Mouse (Mus musculus) embryo, embryonic 11.5 days (tissue): ENCODE results near the gene Cpz.

ENCODE experiments used
- DNase-seq: peaks from one replicate; pipeline ENCODE4 v3.0.0-alpha.2; 2012; ENCODE audit warnings: low read depth, low spot score

The Cpz gene

DNA sequence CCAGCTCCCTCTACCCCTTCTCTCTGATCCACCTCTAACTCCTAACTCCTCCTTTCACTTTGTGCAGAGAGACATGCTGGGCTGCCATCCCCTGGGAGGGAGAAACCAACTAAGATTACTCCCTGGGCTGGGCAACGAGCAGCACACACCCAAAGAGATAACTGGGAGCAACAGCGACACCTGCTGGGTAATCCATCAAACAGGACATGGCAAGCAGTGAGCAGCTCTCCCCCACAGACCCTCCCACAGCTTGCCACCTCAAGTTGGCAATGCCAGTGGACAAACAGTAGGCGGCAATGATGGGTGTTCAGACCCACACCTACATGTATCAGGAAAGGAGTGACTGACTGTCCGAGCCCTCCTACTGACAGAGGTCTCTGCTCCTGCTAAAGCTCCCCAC lies 4.9 kb upstream of the Cpz start:
- no peak for DNase-seq

DNA sequence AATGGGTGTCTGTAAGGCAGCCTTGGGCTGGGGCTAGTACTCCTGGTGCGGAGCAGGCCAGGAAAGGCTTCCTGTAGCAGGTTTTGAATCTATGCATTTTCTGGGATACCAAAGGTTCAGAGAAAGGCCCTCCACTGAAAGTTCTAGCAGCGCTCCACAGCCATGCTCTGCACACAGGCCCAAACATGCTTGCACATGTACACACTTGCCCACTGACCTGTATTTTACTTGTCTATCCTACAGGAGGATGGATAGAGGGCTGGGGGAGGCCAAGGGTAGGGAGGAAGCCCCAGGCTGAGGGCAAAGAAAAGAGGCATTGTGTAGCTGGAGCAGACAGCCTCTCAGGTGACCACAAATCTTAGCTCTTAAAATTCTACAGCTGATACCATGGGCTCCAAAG lies 1.1 kb downstream of the Cpz start:
- DNase-seq = no peak

DNA sequence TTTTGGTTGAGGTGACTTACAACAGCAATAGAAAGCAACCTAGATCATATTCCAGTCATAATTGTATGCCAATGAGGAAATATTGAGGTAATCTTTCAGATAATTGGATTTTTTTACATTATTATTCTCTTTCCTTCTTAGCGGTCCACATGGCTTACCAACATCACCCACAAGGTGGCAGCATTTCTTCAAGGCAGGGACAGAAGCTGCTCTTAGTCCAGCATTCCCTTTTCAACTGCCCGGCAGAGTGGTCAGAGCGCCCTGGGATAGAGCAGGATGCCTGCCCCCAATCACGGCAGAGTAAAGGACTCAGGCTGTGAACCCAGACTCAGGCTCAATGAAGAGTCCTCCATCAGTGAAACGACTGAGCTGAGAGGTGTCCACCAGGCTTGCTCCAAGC lies 1.8 kb downstream of the Cpz start:
- DNase-seq = peak; percentile 64

DNA sequence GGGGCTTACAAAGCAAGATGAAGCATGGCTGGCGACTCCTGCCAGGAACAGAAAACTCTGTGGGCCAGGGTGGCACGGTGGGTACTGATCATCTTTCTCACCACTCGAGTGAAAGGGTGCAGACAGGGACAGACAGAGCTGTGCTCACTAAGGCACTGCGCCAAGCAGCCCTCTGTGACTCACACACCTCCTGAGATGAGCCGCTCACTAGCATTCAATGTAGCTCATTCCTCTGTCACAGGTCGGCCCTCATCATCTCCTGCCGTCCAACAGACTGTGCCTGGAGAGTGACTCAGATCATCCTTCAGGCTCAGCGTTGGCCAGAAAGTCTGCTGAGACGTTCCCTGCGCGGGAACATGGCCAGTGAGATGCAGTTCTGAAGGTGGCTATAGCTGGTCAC lies 8.7 kb downstream of the Cpz start:
- DNase-seq = no peak

DNA sequence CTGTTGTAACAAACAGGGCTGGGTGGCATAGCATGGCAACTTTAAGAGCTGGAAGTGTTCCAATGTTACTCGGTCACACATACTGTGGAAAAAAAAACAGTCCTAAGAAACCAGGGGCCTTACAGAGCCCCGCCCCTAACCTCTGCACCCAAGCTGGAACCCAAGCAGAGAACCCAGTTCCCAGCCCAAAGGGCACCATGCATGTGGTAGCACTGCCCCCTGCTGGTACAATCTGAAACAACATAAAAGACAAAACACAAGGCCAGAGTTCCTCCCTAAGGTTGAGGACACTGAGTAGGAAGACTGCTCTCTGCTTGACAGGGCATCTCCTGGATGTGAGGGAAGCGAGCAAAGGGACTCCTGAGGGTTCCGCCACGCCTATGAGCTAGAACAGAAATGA lies 14.9 kb downstream of the Cpz start:
- peak; percentile 71 for DNase-seq

DNA sequence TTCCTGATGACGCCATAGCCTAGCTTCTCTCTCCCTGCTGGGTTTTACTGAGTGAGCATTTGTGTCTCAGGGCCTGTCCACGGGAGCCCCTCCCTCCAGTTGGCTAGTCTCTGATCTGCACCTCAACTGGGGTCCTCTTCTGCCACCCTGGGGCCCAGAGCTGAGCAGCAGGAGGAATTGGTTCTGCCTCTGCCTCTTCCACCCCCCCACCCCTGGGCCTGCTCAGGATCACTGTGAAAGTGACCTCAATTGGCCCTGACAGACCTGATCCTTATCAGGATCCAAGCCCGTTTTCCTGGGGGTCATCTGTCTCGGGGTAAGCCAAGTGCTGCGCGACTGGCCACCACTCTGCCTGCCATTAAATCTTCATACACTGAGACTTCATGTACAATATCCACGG lies 20.5 kb downstream of the Cpz start:
- DNase-seq = no peak

DNA sequence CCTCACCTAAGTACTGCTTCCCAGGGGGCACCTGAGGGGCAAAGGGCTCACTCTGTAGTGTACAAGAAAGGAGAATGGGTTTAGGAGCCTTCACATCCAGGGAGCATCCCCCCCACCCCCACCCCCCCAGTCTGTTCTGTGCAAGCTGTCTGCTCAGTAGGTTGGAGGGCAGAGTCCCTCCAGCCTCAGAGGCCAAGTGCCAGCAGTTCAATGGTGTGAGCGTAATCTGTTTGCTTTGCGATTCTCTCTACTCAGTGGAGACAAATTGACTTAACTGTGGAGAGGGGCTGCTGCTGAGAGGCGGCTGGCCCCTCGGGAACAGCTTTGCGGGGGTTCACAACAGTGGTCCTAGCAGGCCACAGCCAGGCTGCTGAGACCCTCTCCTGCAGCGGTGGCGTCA lies 28.2 kb downstream of the Cpz start:
- no peak for DNase-seq

DNA sequence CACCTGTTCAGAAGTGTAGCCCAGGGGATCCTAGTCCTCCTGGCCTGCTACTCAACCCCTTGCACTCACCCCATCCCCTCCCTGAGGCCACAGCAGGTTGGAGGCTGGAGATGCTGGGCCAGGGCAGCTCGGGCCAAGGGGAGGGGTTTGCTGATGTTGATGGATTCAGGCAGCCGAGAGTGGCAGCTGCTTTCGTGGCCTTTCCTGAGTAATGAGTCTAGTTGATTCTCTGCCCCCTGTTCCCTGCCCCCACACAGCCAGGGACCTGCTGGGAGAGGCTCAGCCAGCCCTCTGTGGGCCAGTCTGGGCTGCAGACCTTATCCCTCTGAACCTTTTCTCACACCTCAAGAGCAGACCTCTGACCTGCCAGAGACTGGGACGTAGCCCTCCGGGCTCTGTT lies 29.5 kb downstream of the Cpz start:
- DNase-seq = no peak

DNA sequence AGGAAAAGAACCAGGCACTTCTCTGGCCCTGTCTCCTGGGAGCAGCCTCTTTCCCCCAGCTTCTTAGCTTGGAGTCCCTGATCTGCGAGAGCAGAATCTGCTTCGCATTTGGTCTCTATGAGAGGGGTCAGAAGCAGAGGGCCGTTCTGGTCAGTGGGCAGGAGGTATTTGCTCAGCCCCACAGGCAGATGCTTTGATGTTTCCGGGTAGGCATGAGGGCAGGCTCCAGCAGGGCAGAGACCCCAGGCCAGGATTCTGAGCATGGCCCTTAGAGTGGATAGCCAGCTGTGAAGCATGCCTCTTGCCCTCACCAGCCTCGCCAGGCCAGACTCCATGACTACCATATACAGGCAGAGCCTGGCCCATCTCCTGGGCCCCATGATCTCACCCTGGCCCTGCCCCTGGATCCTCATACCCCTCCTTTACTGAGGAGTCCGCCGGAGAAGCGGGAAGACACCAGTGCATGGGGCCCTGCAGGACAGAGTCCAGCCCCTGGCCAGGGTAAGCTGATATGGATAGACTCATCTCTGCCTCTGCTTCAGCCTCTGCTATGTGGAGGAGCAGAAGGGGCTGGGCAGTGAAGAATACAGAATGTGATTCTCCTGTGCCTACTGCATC lies 30.6 kb downstream of the Cpz start:
- no peak for DNase-seq

DNA sequence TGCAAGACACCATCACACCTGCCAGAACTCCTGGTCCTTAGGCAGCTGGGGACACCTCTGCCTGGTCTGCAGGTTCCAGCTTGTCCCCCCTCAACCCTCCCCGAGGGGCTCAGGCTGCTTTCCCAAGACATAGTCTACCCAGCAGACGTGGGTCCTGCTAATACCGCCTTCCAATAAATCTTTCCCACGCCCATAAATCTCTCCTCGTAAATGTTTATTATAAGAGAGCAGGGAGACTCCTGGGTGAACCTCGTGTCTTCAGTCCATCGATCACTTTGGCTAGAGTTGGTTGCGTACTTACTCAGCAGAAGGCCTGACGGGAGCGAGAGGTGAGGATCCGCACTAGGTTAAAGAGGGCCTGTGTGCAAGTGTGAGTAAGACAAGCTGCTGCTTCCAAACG lies 31.7 kb downstream of the Cpz start:
- DNase-seq = no peak

DNA sequence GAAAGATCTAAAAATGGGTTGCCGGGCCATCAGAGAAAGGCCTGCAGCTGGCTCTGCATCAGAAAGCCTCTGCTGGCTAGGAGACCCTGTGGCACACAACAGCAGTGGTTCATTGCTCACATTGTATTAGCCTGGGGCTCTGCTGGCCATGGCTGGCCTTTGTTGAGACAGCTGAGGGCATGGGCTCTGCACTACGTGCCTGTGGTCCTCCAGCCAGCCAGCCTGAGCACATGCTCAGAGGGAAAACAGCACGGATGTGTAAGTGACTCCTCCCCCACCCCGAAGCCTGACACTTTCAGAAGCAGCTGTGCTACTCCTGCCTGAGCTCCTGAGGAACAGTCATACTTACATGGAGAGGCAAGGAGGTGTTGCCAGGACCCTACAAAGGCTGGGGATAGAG lies 46.0 kb downstream of the Cpz start:
- no peak for DNase-seq

DNA sequence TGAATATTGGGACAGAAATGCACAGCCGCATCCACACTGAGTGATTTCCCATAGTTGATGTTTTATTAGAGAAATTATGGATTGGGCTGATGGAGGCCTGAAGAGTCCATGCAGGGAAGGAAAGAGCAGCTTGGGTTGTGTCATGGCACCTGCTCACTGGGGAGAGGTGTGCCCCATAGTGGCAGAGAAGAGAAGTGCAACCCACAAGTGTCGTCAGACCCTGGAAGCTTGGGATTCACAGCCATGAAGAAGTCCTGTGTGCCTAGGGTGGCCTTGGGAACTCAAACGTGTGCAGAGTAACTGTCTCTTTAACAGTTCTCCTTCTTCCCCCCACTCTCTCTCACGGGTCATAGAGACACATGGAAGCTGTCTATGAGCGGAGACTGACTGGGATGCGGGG lies 50.3 kb downstream of the Cpz start:
- DNase-seq = no peak

DNA sequence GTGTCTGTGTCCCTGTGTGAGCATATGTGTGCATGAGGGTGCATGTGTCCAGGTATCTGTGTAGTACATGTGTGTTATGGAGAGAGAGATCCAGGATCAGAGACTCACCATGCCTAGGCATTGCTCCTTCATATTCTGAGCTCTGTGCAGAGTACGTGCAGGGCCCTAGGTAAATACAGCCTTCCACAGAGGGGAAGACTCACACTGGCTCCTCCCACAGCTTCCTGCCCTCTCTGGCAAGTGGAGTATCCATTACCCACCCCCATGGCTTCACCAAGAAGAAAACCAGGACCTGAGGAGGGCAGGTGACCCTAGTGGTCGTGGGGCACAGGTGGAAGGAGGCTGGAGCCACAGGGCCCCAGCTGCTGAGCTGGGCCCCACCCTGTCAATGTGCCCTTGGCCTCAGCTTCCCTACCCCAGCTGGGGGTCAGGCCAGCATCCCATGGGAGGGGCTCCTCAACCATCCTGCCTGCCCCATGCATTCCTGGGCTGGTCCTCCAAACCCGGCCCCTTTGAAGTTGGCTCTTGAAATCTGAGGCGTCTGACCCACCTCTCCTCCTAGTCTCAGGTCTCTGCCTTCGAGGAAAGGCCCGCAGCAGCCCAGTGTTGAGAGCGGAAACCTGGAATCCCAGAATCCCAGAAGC lies 54.5 kb downstream of the Cpz start:
- no peak for DNase-seq

DNA sequence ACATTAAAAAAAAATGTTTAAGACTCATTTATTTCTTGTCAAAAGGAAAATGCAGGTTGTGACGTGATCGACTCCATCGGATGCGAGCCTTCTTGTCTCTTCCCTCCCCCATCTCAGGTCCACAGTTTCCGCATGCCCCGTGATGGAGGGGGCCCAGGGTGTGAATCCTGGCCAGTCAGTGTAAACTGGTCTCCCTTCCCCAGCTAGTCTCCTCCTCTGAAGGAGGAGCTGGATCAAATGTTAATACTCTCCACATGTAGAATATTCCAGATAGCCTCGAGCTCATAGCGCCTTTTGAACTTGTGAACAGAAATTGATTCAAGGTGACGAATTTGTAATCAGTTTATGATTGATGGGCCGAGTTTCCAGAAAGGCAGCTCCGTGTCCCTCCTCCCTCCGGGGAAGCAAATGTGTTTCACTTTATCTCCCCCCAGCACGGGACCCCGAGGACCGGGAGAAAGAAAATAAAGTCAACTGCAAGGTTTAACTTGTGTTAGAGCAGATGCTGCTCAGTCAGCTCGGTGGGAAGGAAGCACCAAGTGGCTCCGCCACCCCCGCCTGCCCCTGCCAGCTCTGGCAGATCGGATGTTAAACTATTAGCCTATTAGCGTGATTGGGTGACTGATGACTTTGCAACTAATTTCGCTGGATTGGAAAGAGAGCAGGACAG lies 59.4 kb downstream of the Cpz start:
- DNase-seq = no peak

DNA sequence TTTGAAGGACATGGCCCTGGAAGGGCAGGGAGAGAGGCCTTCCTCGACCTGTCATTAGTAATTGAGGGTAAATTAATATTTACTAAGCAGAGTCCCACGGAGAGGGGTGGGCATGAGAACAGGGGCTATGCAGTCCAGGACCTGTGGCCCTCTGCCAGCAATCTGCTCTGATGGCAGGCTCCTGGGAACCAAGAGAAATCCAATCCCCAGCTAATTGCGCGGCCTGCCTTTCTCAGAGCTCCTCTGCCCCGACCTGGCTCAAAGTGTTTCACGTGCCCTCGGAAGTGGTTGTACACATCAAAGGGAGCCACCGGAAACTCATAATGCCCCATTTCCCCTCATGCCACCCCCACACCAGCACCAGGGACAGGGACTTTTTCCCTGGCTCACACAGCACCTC lies 63.4 kb downstream of the Cpz start:
- no peak for DNase-seq

DNA sequence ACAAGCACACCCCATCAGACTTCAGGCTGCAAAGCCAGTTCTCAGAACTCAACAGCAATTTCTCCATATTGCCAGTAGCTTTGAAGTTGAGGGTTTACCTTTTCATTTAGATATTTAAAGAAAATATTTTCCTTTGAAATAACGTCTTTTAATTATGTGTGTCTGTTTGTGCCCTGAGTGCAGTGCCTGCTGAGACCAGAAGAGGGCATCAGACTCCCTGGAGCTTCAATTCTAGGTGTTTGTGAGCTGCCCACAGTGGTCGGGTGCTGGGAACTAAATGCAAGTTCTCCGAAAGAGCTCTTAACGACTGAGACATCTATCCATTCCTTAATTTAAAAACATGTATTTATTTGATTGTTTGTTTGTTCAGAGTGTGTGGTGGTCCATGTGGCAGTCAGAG lies 65.7 kb downstream of the Cpz start:
- no peak for DNase-seq

DNA sequence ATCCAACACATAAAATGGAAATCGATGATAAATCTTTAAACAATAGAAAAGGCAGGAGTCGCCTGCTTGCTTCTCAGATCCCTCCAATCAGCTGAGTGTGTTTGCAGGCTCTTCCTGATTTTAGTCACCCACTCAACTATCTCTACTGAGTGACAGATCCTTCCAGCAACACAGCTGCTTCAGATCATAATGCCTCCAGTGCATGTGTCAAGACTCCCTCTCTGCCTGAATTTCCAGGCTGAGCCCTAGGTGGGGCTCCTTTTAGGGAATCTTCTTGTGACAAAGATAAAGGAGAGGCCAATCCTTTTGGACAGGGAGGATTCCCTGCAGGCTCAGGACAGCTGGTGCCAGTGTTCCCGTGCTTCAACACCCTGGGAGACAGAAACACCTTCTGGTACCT lies 67.2 kb downstream of the Cpz start:
- DNase-seq = no peak

DNA sequence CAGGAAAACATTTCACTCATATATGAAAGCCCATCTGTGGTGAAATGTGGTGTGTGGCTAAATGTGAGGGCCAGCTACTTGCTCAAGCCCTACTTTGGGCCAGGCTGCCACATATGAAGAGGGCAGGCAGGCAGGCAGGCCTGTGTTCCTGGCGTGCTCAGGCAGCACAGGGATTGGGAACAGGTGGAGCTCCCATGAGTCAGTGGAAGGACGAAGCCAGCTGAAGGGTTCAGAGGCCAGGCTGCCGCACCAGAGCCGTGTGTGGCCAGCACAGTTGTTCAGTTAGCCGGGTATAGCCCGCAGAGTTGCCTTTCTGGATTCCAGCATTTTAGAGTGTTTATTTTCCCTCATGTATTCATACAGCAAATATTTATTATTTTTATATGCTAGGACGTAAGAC lies 68.1 kb downstream of the Cpz start:
- no peak for DNase-seq

DNA sequence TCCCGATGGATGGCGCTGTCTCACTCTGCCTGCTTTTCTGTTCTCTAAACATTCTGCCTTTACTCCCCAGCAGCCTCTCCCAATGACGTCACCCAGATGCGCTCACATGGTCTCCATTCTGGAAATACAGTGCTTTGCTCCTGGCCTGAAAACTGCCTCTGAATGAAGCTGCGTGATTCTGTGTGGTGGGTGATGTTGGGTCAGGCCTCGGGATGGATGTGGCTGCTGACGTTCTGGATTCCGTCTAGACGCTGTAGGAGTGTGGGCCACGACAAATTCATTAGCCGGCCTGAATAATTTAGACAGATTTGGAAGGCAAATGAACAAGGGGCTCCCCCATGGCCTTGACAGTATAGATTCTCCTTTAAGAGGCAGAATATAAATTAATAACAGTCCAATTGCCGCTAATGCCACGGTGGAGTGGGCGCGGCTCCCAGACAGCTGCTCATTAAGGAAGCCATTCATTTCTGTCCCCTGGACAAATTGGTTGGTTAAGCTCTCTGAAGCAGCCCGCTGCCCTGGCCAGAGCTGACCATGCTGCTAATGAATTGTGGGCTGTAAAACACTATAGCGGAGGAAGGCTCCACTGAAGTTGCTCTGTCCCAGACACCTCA lies 71.2 kb downstream of the Cpz start:
- no peak for DNase-seq
